Mouse (Mus musculus) kidney, postnatal 14 days (tissue): Measurements from ENCODE around the gene Mus81.
"Not testable (repeated sequence)": the region's sequence is repeated elsewhere in the genome, so short reads cannot be mapped to it uniquely, and the experiment has no call there.

Experiments
- DNase-seq: peaks from one replicate; pipeline ENCODE4 v3.0.0; 2022; ENCODE audit warnings: mixed read lengths

Gene Mus81

DNA sequence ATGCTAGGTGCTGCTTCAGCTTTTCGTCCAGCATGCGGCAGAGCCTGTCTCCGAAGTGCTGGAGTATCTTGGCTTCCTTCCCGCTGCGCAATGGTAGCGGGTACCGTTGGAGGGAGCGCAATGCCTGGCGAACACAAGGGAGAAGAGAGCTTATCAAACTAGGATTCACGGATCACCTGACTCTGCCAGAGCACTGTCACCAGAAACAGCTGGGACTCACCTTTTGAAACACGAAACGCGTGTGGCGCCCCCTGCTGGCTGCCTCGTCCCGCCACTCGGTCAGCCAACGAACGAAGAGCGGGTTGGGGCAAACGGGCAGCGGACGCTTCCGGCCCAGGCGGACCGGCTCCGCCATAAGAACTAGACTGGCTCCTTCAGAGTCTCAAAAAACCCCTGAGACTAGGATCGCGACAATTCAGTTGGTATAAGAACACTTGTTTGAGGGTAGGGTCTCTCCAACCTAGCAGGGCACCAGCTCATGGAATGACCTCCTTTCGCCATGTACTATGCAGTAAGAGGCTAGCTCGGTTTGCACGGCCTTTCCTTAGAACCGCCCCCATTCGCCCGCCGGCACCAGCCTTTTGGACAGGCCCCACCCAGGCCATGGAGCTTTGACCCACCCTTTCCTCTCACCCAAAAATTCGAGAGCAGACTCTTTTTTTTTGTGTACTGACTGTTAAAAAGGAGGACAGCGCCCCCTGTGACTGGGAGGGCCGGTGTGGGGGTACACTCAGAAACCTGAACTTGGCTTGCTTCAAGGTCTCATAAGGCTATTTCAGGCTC, at the start of gene Mus81:
Gene Mus81 (minus strand): TSS at position 635 of the 783 bp plus-strand sequence.
- DNase-seq: peak; percentile 97

DNA sequence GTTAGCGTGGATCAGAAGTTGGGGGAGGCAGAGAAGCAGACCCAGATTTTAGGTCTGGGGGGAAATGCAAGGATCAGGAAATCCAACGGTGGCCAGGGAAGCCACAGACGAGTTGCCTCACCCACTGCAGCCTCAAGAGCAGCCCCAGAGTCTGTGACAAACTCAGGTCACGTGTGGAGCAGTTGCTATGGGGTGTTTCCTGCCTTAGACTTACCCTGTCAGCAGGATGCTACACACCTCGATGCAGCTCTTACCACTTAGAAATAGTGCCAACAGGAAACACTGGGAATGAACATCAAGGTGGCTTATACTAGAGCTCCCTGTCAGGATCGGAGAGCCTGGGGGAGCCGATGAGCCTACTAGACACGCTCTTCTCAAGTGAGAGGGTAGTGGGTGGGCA, 44.3 kb upstream of the Mus81 start:
- peak; percentile 19 for DNase-seq

DNA sequence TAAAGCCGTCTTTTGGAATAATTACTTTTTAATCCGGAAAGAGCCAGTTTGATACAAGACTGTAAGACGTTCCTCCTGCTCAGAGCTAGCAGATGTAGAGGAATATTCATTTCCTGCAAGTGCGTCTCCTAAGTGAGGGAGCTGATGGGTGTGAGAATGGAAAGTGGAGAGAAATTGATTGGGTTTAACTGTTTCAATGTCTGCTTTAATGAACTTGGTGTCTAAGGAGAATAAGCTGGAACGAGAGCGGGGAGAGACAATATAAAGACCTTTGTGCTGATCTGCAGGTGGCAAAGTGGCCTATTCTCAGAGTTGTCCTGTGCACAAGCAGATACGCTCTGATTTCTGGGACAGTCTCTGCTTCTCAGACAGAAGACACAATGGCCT, 41.9 kb upstream of the Mus81 start:
- no peak for DNase-seq

DNA sequence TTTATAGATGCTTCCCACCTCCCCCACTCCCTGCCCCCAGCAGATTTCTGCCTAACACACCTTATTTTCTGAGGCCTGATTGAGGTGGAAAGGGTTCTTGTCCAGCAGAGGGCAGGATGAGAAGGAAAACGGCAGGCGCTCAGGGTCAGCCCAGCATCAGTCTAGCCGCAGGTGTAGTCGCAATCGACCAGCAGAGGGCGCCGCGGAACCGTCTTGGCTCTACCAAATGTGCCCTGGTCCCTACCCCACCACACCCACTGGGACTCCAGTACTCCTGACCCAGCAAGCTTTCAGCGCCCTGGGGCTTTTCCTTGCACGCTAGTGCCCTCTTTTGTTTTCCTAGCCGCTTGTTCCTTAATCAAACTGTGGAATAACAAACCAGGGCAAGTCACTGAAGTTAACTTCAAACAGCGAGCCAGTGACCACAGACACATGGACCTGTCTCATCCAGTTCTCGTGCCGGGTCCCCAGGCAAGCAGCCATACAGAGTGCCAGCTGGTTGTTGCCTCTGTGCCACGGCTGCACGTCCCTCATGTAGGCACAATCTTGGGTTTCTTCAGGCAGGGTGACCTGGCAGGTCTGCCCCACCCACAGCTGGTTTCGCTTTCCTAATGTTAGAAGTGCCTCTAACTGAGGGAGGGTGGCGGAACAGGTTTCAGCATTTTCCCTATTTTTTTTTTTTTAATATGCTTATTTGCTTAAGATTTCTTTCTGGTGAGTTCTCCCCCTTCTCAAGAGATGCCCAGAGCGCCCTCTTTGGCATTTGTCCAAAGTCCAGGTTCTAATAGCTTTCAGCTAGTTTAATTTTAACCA, 41.3 kb upstream of the Mus81 start:
- peak; percentile 98 for DNase-seq

DNA sequence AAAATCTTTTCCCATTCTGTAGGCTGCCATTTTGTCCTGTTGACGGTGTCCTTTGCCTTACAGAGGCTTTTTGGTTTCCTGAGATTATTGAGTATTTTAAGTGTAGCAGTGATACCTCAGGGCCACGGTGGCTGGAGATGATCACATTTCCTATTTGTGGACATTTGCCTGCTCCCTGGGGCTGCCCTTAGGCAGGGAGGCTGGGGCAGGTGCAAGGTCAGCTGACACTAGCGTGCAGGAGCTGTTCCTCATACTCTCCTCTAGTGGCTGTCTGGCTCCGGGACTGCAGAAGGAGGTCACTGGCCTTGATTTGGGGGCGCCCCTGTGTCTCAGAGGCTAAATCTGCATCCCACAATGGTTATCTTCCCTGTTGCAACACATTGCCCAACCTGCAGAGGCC, 37.0 kb upstream of the Mus81 start:
- no peak for DNase-seq

DNA sequence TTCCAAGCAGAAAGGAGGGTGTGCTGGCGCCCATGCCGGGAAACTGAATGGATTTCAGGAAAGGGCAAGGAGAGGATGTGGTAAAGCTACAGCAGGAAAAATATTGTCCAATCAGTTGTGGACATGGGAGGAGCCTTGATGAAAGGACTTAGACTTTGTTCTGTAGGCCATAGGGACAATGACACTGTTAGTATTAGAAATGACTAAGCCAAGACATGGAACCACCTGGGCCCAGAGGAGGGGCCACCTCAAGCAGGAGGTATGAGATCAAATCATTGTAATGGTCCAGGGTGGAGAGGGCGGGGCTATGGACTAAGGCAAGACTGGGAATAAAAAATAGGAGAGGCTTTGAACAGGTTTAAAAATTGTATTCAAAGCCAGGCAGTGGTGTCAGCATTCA, 30.5 kb upstream of the Mus81 start:
- no peak for DNase-seq

DNA sequence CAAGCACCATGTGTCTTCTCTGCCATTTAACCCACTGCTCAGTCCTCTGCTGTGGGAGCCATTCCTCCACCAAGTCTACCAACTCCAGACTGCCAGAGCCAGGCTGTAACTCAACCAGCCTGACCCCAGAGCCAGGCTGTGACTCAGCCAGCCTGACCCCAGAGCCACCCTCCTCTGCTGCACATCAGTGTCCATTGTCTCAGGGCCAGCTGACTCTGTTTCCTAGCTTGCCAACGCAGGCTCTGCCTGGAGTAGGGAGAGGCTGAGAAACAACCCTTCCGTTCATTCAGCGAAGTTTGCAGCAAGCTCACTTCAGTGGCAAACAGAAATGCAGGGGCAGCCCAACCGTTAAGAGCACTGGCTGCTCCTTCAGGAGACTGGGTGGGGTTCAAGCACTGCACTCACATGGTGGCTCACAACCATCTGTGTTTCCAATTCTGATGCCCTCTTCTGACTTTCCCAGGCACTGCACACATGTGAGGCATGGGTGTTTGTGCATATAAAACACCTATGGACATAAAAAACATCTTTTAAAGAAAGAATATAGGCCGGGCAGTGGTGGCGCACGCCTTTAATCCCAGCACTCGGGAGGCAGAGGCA, 28.8 kb upstream of the Mus81 start:
- no peak for DNase-seq

DNA sequence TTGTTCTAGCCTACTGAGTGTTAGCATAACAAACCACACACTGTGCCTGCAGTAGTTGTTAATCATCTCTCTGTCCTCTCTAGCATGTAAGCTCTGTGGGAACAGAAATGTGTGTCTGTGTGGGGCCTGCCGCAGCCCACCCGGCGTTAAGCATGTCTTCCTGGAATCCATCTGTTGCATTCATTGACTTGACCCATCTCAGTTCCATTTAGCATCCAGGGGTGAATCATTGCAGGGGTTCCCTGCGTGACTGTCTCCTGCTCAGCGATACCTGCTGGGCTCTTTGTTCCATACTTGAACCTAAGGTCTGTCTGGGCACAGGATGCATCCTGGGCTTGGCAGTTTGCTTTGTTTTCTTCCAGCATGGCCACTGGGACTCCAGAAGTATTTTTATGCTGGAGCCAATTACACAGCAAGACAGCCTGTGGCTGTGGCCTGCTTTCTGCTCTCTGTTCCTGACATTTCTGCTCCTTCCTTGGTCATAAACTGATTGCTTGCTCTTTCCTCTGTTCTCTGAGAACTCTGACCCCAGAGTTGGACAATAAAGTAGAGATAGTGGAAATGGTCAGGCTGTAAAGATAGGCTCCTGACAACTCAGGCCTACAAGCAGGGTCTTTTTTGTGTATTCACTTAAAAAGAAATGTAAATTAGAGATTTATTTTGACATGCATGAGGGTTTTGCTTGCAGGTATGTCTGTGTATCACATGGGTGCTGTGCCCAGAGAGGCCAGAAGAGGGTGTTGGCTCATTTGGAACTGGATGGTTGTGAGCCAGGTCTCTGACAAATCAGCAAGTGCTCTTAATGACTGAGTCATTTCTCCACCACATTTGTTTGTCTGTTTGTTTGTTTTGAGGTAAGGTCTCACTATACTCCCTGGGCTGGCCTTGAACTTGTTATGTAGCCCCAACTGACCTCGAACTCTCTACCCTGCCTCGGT, 27.9 kb upstream of the Mus81 start:
- DNase-seq: no peak

DNA sequence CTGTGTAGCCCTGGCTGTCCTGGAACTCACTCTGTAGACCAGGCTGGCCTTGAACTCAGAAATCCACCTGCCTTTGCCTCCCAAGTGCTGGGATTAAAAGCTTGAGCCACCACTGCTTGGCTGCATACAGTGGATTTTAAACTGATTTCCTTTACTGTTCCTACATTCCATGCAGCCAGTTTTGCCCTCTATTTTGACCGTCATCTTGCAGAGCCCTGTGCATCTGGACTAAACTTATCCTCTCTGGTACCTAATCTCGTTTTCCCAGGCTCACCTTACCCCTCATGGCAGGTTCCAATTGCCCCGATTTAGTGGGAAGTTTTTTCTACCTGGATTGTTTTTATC, 24.8 kb upstream of the Mus81 start:
- DNase-seq: no peak

DNA sequence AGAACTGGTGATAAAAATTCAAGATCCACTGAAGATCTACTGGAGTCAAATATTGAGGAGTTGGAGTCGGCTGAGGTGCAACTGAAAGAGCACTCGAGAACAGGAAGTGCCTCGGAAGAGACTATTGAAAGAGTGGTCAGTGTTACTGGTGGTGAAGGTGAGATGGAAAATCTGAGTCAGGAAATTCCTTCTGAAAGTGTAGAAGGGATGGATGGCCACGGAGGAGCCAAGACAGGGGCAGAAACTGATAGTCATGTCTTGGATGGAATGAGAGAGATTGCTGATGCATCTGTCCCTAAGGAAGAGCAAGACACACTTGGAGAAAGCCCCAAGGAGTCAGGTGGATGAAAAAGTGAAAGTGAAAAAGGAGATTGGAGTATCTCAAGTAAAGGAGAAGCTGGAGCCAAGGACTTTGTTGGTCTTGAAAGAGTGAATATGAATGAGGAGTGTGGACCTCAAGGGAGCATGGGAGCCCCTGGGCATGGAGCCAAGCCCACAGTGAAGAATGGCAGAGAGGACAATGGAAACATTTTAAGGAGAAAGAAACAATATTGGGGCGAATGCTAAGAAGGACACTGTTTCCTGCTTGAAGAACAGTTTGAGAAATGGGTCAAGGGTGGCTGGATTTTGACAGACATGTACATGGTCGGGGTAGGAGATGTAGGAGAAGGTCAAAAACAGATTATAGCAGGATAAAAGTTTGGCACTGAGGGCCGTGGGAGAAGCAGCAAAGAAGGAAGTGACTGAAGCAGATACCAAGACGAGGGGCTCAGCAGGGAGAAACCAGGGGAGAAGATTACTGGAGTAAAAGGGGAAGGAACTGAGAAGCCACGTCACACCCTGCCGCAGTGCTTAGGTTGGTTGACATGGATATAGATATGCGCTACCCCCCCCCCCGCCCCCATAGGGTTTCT, 24.1 kb upstream of the Mus81 start:
- DNase-seq: no peak

DNA sequence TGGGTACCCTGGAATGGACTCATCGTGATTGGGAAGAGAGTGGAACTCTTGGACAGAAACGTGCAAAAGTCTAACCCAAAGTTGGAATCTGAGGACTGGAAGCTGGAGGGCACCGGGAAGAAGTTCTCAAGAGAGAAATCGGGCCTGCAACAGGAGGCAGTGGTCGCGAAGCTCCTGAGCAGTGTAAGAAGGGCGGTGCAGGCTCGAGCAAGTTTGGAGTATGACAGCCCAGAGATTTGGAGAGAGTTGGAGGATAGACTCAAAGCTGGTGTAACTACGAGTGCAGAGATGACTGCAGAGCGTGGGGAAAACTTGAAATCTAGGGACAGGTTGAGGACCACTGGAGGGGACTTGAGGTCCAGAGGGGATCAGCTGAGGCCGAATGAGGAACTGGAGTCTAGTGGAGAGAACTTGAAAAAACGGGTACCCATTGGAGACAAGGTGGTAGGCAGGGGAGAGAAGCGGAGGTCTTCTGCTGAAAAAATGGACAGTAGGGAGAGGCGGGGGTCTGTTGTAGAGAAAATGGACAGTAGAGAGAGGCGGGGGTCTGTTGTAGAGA, 23.0 kb upstream of the Mus81 start:
- DNase-seq: no peak

DNA sequence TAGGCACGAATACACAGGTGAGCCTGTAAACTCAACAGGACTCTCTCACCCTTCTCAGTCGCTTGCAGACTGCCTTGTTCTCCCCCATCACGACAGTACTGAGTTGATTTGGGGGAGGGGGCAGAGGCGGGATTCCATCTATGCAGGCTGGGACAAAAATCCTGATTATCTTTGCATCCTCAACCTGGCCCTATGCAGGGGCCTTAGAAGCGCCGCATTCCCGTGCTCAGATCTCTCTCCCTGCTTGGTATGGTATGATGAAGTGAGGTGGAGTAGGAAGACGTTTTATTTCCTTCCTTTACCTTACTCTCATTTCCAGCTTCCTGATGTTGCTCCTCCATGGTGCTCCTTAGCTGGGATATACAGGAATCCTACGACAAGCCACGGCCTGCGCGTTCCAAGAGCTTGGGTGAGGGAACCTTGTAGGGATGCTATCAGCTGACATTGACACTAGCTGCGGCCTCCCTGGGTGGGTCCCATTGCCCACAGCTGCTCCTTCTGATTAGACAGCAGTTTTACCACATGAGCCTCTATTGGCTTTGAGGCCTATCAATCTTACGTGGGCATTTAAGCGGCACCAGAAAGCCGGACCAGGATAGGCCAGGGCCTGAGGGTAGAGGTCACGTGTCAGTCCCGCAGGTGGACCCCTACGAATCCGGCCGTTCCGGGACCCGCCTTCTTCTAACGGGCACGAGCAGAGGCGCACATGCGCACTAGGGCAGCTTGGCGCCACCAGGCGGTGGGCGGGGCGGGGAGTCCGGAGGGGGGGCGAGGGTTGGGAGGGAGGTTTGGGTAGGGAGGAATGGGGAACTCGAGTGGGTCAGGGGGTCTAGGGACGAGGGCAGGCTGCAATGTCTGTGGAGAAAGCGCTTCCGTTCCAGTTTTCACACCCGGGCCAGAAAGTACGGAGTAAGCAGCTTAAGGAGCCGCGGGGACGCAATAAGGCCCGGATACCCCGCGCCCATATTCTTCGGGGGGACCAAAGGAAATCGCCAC, 22.1 kb upstream of the Mus81 start, which contains the start of gene Snx32:
Gene Snx32 (minus strand): TSS at position 508 of the 996 bp plus-strand sequence.
- DNase-seq: peak; percentile 99

DNA sequence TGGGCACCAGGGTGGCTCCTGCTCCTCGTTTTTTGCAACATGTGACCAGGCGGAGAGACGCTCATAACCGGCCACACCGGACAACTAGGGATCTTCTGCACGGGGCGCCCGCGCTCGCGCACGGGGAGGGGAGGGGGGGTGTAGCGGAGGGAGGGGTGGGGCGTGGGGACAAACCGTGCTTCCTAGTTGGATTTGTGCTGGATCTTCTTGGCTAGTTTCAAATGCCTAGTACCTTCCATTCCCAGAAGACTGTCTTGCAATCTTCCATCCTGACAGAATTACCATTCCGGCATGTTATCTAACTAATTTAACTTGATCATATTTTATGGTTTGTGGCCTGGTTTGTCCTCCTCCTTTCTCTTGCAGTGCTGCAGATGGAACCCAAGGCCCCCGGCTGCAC, 15.5 kb upstream of the Mus81 start, which contains the start of gene 1700020D05Rik:
Gene 1700020D05Rik (minus strand): TSS at position 101 of the 400 bp plus-strand sequence.
- DNase-seq: no peak

DNA sequence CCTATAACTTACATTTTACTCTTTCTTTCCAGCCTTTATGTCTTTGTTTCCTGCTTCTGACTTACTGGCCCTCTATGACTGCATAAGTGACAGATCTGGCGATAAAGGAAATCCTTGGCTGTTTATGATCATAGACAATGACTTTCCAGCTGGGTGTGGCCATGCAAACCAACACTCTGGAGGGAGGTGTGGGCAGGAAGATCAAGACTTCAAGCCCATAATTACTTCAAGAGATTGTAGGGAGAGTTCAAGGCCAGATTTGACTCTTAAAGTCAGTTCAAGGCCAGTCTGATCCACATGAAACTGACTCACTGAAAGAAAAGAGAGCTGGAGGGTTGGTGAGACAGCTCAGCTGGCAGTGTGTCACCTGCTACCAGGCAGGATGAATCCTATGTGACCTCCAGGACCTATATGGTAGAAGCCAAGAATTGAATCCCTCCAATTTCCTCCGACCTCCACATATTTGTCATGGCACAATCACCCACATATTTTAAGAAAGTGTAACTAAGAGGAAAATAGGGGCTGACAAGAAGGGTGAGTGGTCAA, 12.2 kb upstream of the Mus81 start:
- DNase-seq: no peak

DNA sequence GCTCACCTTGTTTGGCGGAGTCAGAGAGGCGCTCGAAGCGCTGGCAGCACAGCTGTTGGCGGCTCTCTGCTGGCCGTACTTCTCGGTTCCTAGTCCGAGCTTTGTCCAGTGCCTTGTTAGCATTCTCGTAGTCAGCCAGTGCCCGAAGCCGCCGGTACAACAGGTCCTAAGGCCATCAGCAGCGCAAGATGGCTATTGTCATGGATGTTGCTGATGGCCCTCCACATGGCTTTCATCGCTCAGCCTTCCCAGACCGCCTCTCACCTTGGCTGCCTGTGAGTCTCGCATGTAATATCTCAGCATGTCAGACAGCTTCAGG, 7.8 kb upstream of the Mus81 start:
- no peak for DNase-seq

DNA sequence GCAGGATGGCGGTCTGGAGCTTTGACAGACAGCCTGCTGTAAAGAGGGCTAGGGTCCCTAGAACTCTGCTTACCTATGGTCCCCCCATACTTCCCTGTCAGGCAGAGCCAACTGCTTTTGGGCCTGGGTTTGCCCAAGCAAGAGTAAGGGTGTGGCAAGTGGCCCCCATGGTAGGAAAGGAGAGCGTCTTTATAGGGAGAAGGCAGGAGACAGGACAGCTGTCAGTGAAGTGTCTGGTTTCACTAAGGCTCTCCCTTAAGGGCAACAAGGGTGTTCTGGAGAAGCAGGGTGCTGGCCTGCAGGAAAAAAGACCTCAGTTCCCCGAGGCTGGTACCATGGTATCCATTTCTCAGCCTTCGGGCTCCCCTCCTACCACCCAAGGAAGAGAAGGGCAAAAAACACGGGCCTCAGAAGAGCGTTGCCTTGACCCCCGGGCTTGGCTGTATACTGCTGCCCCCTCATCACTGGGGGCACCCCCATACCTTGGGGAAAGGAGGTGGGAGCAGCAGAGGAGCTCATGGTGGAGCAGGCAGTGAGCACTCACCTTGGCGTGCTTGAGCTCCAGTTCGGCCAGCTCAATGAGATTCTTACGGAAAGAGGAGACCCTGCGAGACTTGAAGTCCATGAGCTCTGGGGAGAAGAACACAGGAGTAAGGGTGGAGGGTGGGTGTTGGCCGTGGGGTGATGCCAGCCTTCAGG, 7.3 kb upstream of the Mus81 start:
- DNase-seq: no peak

DNA sequence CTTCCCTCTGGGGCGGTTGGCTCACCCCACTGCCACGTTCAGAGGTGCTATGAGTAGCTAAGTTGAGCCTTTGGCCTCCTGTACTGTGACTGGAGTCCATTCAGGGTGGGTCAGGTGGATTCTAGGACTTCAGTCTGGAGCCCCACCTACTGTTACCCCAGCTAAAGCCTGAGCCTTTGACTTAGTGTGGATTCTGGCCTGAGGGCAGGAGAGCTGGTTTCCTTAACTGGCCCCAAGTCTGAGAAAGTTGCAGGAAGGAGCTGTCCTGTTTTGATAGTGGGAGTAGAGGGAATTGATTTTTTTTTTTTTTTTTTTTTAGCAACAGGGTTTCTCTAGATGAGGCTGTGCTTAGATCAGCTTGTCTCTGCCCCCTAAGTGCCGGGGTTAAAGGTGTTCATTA, 6.1 kb upstream of the Mus81 start:
- peak; percentile 62 for DNase-seq

DNA sequence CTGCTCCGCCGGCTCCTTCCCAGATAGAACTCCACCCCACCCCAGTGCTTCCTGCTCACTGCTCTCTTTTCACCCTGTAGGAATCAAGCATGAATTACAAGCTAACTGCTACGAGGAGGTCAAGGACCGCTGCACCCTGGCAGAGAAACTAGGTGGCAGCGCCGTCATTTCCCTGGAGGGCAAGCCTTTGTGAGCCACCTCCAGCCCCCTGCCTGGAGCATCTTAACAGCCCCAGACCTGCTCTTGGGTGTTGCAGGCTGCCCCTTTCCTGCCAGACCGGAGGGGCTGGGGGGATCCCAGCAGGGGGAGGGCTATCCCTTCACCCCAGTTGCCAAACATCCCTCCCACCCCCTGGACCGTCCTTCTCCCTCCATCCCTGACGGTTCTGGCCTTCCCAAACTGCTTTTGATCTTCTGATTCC, 5.1 kb upstream of the Mus81 start:
- DNase-seq: not testable (repeated sequence)

DNA sequence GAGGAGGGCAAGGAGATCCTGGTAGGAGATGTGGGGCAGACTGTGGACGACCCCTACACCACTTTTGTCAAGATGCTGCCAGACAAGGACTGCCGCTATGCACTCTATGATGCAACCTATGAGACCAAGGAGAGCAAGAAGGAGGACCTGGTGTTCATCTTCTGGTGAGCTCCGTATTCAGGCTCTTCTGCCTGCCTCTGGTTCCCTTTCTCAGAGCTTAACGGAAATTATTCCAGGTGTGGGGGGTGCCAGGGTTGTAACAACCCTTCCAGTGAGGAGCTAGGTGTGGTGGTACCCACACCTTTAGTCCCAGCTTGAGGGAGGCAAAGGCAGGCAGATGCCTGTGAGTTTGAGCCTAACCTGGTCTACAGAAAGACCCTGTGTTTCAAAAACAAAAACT, 4.4 kb upstream of the Mus81 start:
- DNase-seq: no peak
